Mouse (Mus musculus) heart, embryonic 15.5 days (tissue): ENCODE data around the gene Zfp14. TPM values are rescaled to one million over a fixed set of nuclear protein-coding genes. Genes with fewer than 3 reads are reported as not detected.

Experiments used
- ATAC-seq: fragments of 200-750 bp; cut with Nextera tagmentation; replicated peaks from 2 replicates; pipeline ENCODE4 v1.8.0; 2017; ENCODE audit warnings: low read depth, moderate TSS enrichment; ENCODE audit not compliant: insufficient number of reproducible peaks, insufficient read depth, low FRiP score
- H3K27ac ChIP-seq: fragments of 300-500 bp; sonication (generic); 2 replicates; pipeline ENCODE4 v1.5.1; 2015; ENCODE audit warnings: mild to moderate bottlenecking, inconsistent platforms
- H3K27me3 ChIP-seq: fragments of 300-500 bp; sonication (generic); 2 replicates; pipeline ENCODE4 v1.6.1; 2015; ENCODE audit warnings: inconsistent platforms
- H3K36me3 ChIP-seq: fragments of 300-500 bp; sonication (generic); 2 replicates; pipeline ENCODE4 v1.6.1; 2015; ENCODE audit warnings: mild to moderate bottlenecking, inconsistent platforms
- H3K4me1 ChIP-seq: fragments of 300-500 bp; sonication (generic); replicated peaks from 2 replicates; pipeline ENCODE4 v1.6.1; 2015; ENCODE audit warnings: inconsistent platforms
- H3K4me2 ChIP-seq: fragments of 300-500 bp; sonication (generic); 2 replicates; pipeline ENCODE4 v1.6.1; 2015; ENCODE audit warnings: inconsistent platforms, mild to moderate bottlenecking, moderate library complexity
- H3K4me3 ChIP-seq: fragments of 300-500 bp; sonication (generic); 2 replicates; pipeline ENCODE4 v1.5.1; 2015; ENCODE audit warnings: mild to moderate bottlenecking, inconsistent platforms
- H3K9ac ChIP-seq: fragments of 300-500 bp; sonication (generic); 2 replicates; pipeline ENCODE4 v1.6.1; 2015; ENCODE audit warnings: mild to moderate bottlenecking, inconsistent platforms
- H3K9me3 ChIP-seq: fragments of 300-500 bp; sonication (generic); replicated peaks from 2 replicates; pipeline ENCODE4 v1.6.1; 2016; ENCODE audit warnings: inconsistent platforms
- whole genome bisulfite sequencing: fragments of 180-500 bp; shearing (Covaris S2); methylation state at CpG from one replicate; pipeline ENCODE4 v1.1.7; 2015; ENCODE audit warnings: mixed read lengths; 5-methylcytosine and 5-hydroxymethylcytosine counted together
- microRNA-seq: library from miRNA; unstranded; fragments of <30 nt; microRNA quantifications from one replicate; pipeline ENCODE4, GENCODE M21; 2016
- polyA plus RNA-seq: library from polyadenylated mRNA; unstranded; fragments of >200 nt; fragmentation: Nextera tagmentation; extraction: Ambion mirVana; gene quantifications from 2 replicates; pipeline ENCODE4 v1.2.1, GENCODE M21; 2015

Zfp14 gene
- polyA plus RNA-seq, 1 experiment from 2014 or later = 3.3 TPM

DNA sequence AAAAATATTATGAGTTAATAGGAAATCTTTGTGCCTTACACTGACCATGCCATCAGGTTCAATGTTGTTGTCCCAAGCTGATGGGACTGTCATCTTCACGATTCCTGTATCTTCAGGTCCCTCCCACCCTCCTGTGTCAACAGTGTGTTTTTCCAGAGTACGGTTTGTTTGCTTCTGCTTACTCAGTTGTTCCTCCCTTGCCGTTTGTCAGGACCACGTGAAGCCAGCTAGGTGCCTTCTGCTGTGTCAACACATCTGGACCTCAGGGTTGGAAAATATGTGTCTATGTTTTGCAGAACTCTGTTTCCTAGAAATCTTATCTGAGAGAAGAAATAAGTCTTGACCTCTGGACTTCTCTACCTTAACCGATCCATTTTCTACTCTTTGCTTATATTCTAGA lies 50.6 kb downstream of the Zfp14 start:
- WGBS = 68% methylated on average over 5 of the region's 5 CpGs
- no peaks in the 10 kb centered on the region for H3K9me3 ChIP-seq
- H3K4me1 ChIP-seq = peaks cover 11% of the 10 kb centered on the region
- no peak for ATAC-seq
- no peak overlapping the region for H3K4me2 ChIP-seq
- no peak overlapping the region for H3K9ac ChIP-seq
- H3K36me3 ChIP-seq = peaks cover 52% of the 10 kb centered on the region
- no peak overlapping the region for H3K4me3 ChIP-seq
- no peaks in the 10 kb centered on the region for H3K27me3 ChIP-seq
- no peak overlapping the region for H3K27ac ChIP-seq

DNA sequence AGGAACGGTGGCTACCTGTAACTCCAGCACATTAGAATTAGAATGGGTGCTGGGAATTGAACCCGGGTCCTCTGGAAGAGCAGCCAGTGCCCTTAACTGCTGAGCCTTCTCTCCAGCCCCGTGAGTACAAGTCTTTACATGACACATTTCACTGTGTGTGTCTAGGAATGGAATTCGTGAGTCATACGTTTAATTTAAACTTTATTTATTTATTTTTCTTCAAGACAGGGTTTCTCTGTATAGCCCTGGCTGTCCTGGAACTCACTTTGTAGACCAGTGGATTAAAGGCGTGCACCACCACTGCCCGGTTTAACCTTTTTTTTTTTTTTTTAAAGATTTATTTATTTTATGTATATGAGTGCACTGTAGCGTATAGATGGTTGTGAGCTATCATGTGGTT lies 56.0 kb downstream of the Zfp14 start:
- WGBS = 84% methylated on average over 8 of the region's 8 CpGs

DNA sequence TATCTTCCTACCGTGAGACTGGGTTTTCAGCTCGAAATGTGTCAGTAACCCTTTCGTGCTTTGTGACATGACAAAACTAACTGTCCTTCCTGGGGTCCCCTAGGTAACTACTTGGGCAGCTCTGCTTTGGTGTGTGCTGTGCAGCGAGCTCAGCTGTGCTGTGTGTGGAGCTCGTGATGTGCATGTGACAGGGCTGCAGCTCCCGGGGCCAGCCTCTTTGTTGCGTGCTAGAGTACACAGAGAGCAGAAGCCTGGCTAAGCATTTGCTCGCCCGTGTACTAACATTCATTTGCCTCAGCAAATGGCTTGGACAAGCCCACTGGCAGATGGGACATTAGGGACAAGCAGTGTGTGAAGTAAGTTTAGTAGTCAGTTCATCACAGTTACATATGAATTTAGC lies 57.8 kb downstream of the Zfp14 start:
- peaks cover 8% of the 10 kb centered on the region for H3K4me1 ChIP-seq
- 93% methylated on average over 9 of the region's 9 CpGs for WGBS
- H3K9ac ChIP-seq = no peak overlapping the region
- H3K27me3 ChIP-seq = no peaks in the 10 kb centered on the region
- no peak overlapping the region for H3K4me2 ChIP-seq
- no peaks in the 10 kb centered on the region for H3K9me3 ChIP-seq
- no peak overlapping the region for H3K27ac ChIP-seq
- no peak for ATAC-seq
- H3K36me3 ChIP-seq = peaks cover 68% of the 10 kb centered on the region
- H3K4me3 ChIP-seq = no peak overlapping the region

More for the DNA sequence above, 56.0 kb downstream of the Zfp14 start:
- Histone ChIP-seq H3K9ac (no peak overlapping the region), H3K4me3 (no peak overlapping the region), H3K9me3 (no peaks in the 10 kb centered on the region), H3K27me3 (no peaks in the 10 kb centered on the region), H3K4me1 (peaks cover 11% of the 10 kb centered on the region), H3K27ac (no peak overlapping the region), H3K4me2 (no peak overlapping the region), H3K36me3 (peaks cover 76% of the 10 kb centered on the region)
- ATAC-seq = no peak

DNA sequence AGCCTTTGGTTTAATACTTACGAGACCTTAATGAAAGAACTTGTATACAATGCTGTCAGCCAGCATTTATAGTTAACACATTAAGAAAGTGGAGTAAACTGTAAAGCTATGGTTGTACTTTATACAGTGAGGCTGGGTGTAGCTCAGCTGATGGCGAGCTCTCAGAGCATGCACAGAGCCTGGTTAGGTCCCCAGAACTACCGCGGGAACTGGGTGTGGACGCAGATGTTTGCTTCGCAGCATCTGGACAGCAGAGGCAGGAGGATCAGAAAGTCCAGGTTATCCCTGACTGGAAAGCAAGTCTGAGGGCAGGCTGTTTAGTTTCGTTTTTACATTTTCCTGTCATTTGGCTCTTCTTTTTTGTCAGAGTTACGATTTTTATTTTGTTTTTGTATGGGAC lies 58.5 kb downstream of the Zfp14 start:
- H3K27ac ChIP-seq = no peak overlapping the region
- H3K36me3 ChIP-seq = peaks cover 68% of the 10 kb centered on the region
- H3K4me3 ChIP-seq = no peak overlapping the region
- 94% methylated on average over 8 of the region's 8 CpGs for WGBS
- H3K4me1 ChIP-seq = peaks cover 1% of the 10 kb centered on the region; the same call in 1 of the 2 replicates
- H3K4me2 ChIP-seq = no peak overlapping the region
- no peak overlapping the region for H3K9ac ChIP-seq
- no peak for ATAC-seq
- no peaks in the 10 kb centered on the region for H3K27me3 ChIP-seq
- H3K9me3 ChIP-seq = no peaks in the 10 kb centered on the region

DNA sequence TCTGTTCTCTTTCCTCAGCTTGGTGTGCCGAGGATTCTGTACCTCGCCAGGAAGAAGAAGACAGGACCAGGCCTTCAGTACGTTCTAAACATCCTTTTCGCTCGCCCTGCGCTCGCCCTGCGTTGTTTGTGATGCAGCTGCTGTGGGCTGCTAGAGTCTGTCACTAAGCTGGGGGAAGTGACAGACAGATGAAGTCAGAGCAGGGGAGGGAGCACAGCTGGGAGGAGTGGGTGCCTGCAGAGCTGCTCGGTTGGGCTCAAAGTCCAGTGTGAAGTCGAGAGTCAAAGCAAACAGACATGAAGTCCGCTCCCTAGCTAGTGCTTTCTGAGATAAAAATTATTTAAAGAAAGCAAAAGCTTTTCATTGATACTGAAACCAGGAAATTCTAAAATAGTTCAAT lies 62.1 kb downstream of the Zfp14 start:
- no peak for ATAC-seq
- 82% methylated on average over 11 of the region's 11 CpGs for WGBS
- Histone ChIP-seq H3K36me3 (peaks cover 64% of the 10 kb centered on the region), H3K4me3 (no peak overlapping the region), H3K27ac (no peak overlapping the region), H3K9me3 (no peaks in the 10 kb centered on the region), H3K4me1 (peaks cover 14% of the 10 kb centered on the region), H3K27me3 (no peaks in the 10 kb centered on the region), H3K4me2 (no peak overlapping the region), H3K9ac (no peak overlapping the region)

DNA sequence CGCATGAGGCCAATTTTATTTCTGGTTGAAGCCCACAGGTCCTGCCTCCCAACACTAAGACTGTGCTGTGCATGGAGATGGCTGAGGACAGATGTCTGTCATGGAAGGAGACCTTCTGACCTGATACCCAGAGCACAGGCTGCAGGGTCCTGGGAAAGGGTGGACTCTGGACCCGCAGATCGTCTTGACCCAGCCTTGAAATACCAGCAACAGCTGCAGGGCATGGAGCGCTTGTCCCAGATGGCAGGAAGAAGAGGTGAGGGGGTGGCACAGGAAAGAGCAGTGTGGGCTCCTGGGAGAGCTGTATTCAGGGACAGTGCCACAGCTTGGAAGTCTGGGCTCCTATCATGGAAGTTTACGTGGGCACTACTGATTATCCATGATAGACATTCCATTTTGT lies 63.6 kb downstream of the Zfp14 start:
- 87% methylated on average over 5 of the region's 5 CpGs for WGBS
- Histone ChIP-seq H3K9ac (no peak overlapping the region), H3K9me3 (no peaks in the 10 kb centered on the region), H3K27ac (no peak overlapping the region), H3K36me3 (peaks cover 54% of the 10 kb centered on the region), H3K4me2 (no peak overlapping the region), H3K4me3 (no peak overlapping the region), H3K27me3 (no peaks in the 10 kb centered on the region), H3K4me1 (peaks cover 19% of the 10 kb centered on the region)
- ATAC-seq = no peak

Small RNAs within 50 kb of the gene (microRNA-seq; reads per million reads assigned to microRNA genes)
- not detected for gene Gm23368

Other genes with a start within 250 kb of the Zfp14 start
- gene Zfp790, start 235.3 kb downstream of the Zfp14 start, polyA plus RNA-seq = 10.8 and 10.9 TPM in 2 replicates
- gene Zfp940, start 197.7 kb downstream of the Zfp14 start, polyA plus RNA-seq = 1.7 and 2.1 TPM in 2 replicates
- gene Zfp420, start 191.4 kb downstream of the Zfp14 start, polyA plus RNA-seq = 3.4 and 4.4 TPM in 2 replicates
- gene Zfp27, start 144.8 kb downstream of the Zfp14 start, polyA plus RNA-seq = 7.2 and 7.8 TPM in 2 replicates
- gene Zfp383, start 143.2 kb downstream of the Zfp14 start, polyA plus RNA-seq = 3.1 TPM in 2 replicates
- 6.7 and 9.4 TPM in 2 replicates for gene Zfp74, start 97.3 kb downstream of the Zfp14 start, polyA plus RNA-seq
- 16.2 and 22.4 TPM in 2 replicates for gene Zfp568, start 67.4 kb downstream of the Zfp14 start, polyA plus RNA-seq
- 3.5 and 4.6 TPM in 2 replicates for gene Zfp82, start 21.5 kb upstream of the Zfp14 start, polyA plus RNA-seq
- gene Gm26920, start 39.0 kb upstream of the Zfp14 start, polyA plus RNA-seq = 0.59 TPM in 1 of 2 replicates, not detected in the other
- gene Zfp566, start 39.1 kb upstream of the Zfp14 start, polyA plus RNA-seq = 5.1 and 6.3 TPM in 2 replicates
- gene Zfp260, start 43.4 kb upstream of the Zfp14 start, polyA plus RNA-seq = 72.9 and 75.3 TPM in 2 replicates
- gene Zfp382, start 70.6 kb upstream of the Zfp14 start, polyA plus RNA-seq = 10.0 and 13.7 TPM in 2 replicates
- gene Zfp146, start 118.4 kb upstream of the Zfp14 start, polyA plus RNA-seq = 6.9 and 8.5 TPM in 2 replicates
- 369 and 603 TPM in 2 replicates for gene Cox7a1, start 132.8 kb upstream of the Zfp14 start, polyA plus RNA-seq
- gene Capns1, start 147.4 kb upstream of the Zfp14 start, polyA plus RNA-seq = 77.4 and 96.6 TPM in 2 replicates
- gene Polr2i, start 180.6 kb upstream of the Zfp14 start, polyA plus RNA-seq = 99.7 and 105 TPM in 2 replicates
- 125 and 140 TPM in 2 replicates for gene Tbcb, start 180.9 kb upstream of the Zfp14 start, polyA plus RNA-seq
- not detected in 2 replicates for gene Ovol3, start 184.3 kb upstream of the Zfp14 start, polyA plus RNA-seq
- gene Thap8, start 228.7 kb upstream of the Zfp14 start, polyA plus RNA-seq = 0.42 and 0.61 TPM in 2 replicates
- 6.7 and 8.6 TPM in 2 replicates for gene Wdr62, start 229.0 kb upstream of the Zfp14 start, polyA plus RNA-seq
- gene Clip3, start 240.3 kb upstream of the Zfp14 start, polyA plus RNA-seq = 8.0 and 12.0 TPM in 2 replicates